Mouse (Mus musculus) forebrain, embryonic 14.5 days (tissue): ENCODE measurements around the gene P2ry14. TPM values are rescaled to one million over a fixed set of nuclear protein-coding genes. Genes with fewer than 3 reads are reported as not detected.
"Not testable (repeated sequence)": the region's sequence is repeated elsewhere in the genome, so short reads cannot be mapped to it uniquely, and the experiment has no call there.

Experiments
- ATAC-seq: fragments of 200-750 bp; cut with Nextera tagmentation; 2 replicates; pipeline ENCODE4 v1.8.0; 2017; ENCODE audit warnings: mild to moderate bottlenecking, moderate library complexity
- DNase-seq: peaks from one replicate; pipeline ENCODE4 v3.0.0-alpha.2; 2015; ENCODE audit warnings: low spot score
- H3K27ac ChIP-seq: fragments of 300-500 bp; sonication (generic); 2 replicates; pipeline ENCODE4 v1.5.1; 2014; ENCODE audit warnings: low read depth, mild to moderate bottlenecking, control low read depth, low read length, moderate library complexity
- H3K27me3 ChIP-seq: fragments of 300-500 bp; sonication (generic); replicated peaks from 2 replicates; pipeline ENCODE4 v1.6.1; 2014; ENCODE audit warnings: low read length, control low read depth, mixed read lengths; ENCODE audit not compliant: control insufficient read depth, insufficient read depth
- H3K36me3 ChIP-seq: fragments of 300-500 bp; sonication (generic); 2 replicates; pipeline ENCODE4 v1.6.1; 2014; ENCODE audit warnings: low read length, control low read depth; ENCODE audit not compliant: control insufficient read depth, insufficient read depth
- H3K4me1 ChIP-seq: fragments of 300-500 bp; sonication (generic); 2 replicates; pipeline ENCODE4 v1.6.1; 2014; ENCODE audit warnings: antibody characterized with exemption, low read length, control low read depth; ENCODE audit not compliant: control insufficient read depth, insufficient read depth
- H3K4me2 ChIP-seq: fragments of 300-500 bp; sonication (generic); 2 replicates; pipeline ENCODE4 v1.6.1; 2014; ENCODE audit warnings: mild to moderate bottlenecking, control low read depth, low read length
- H3K4me3 ChIP-seq: fragments of 300-500 bp; sonication (generic); 2 replicates; pipeline ENCODE4 v1.5.1; 2014; ENCODE audit warnings: low read depth, low read length, control low read depth
- H3K9ac ChIP-seq: fragments of 300-500 bp; sonication (generic); 2 replicates; pipeline ENCODE4 v1.6.1; 2014; ENCODE audit warnings: mild to moderate bottlenecking, low read length, control low read depth, moderate library complexity
- H3K9me3 ChIP-seq: fragments of 300-500 bp; sonication (generic); replicated peaks from 2 replicates; pipeline ENCODE4 v1.6.1; 2016; ENCODE audit warnings: low read length, control low read depth, mixed read lengths; ENCODE audit not compliant: control insufficient read depth
- WGBS: fragments of 180-500 bp; shearing (Covaris S2); extraction: QIAGEN DNeasy Blood & Tissue Kit; methylation state at CpG from one replicate; pipeline ENCODE4 v1.1.7; 2014; 5-methylcytosine and 5-hydroxymethylcytosine counted together
- polyA plus RNA-seq: library from polyadenylated mRNA; unstranded; fragments of >200 nt; fragmentation: Nextera tagmentation; extraction: Ambion mirVana; gene quantifications from 2 replicates; pipeline ENCODE4 v1.2.1, GENCODE M21; 2014

P2ry14 gene
- polyA plus RNA-seq, 1 experiment from 2014 or later, result 1.7 TPM

GRCm38 (mm10) chr3:59125022-59125421, 28.4 kb downstream of the P2ry14 start:
- no peak for DNase-seq
- no peaks in the 10 kb centered on the region for H3K27me3 ChIP-seq
- no peak overlapping the region for H3K4me2 ChIP-seq
- no peak overlapping the region for H3K4me3 ChIP-seq
- H3K9me3 ChIP-seq, result no peaks in the 10 kb centered on the region
- ATAC-seq, result no peak
- no peak overlapping the region for H3K9ac ChIP-seq
- H3K27ac ChIP-seq, result no peak overlapping the region
- H3K36me3 ChIP-seq, result no peaks in the 10 kb centered on the region
- H3K4me1 ChIP-seq, result no peaks in the 10 kb centered on the region
- WGBS, result 78% methylated on average over 5 of the region's 5 CpGs

- Histone ChIP-seq H3K36me3 (no peaks in the 10 kb centered on the region), H3K9ac (no peak overlapping the region), H3K27me3 (no peaks in the 10 kb centered on the region), H3K4me2 (no peak overlapping the region), H3K4me1 (no peaks in the 10 kb centered on the region), H3K4me3 (no peak overlapping the region), H3K27ac (no peak overlapping the region), H3K9me3 (no peaks in the 10 kb centered on the region)
- ATAC-seq (no peak), DNase-seq (no peak)
- WGBS, result 71% methylated on average over 7 of the region's 7 CpGs
Observed at GRCm38 (mm10) chr3:59121780-59122449, 31.5 kb downstream of the P2ry14 start.

GRCm38 (mm10) chr3:59121067-59121730, 32.2 kb downstream of the P2ry14 start:
- H3K27ac ChIP-seq, result no peak overlapping the region
- no peak for DNase-seq
- H3K4me1 ChIP-seq, result no peaks in the 10 kb centered on the region
- ATAC-seq, result peak; percentile 36; the same call in 1 of the 2 replicates
- H3K27me3 ChIP-seq, result no peaks in the 10 kb centered on the region
- WGBS, result 43% methylated on average over 7 of the region's 7 CpGs
- no peak overlapping the region for H3K9ac ChIP-seq
- H3K36me3 ChIP-seq, result no peaks in the 10 kb centered on the region
- H3K4me2 ChIP-seq, result no peak overlapping the region
- H3K4me3 ChIP-seq, result no peak overlapping the region
- no peaks in the 10 kb centered on the region for H3K9me3 ChIP-seq

GRCm38 (mm10) chr3:59113973-59114517, 39.4 kb downstream of the P2ry14 start:
- no peaks in the 10 kb centered on the region for H3K9me3 ChIP-seq
- no peaks in the 10 kb centered on the region for H3K36me3 ChIP-seq
- H3K27me3 ChIP-seq, result no peaks in the 10 kb centered on the region
- DNase-seq (no peak), ATAC-seq (no peak)
- no peaks in the 10 kb centered on the region for H3K4me1 ChIP-seq
- 92% methylated on average over 8 of the region's 8 CpGs for WGBS
- H3K9ac ChIP-seq, result no peak overlapping the region
- no peak overlapping the region for H3K27ac ChIP-seq
- H3K4me3 ChIP-seq, result no peak overlapping the region
- H3K4me2 ChIP-seq, result no peak overlapping the region

GRCm38 (mm10) chr3:59113291-59113690, 40.1 kb downstream of the P2ry14 start:
- H3K9ac ChIP-seq, H3K27ac ChIP-seq, H3K4me1 ChIP-seq, H3K4me3 ChIP-seq, ATAC-seq, DNase-seq, H3K27me3 ChIP-seq, H3K4me2 ChIP-seq, H3K9me3 ChIP-seq, H3K36me3 ChIP-seq: not testable (repeated sequence)
- WGBS, result 95% methylated on average over 4 of the region's 4 CpGs

GRCm38 (mm10) chr3:59111944-59112343, 41.5 kb downstream of the P2ry14 start:
- no peaks in the 10 kb centered on the region for H3K36me3 ChIP-seq
- H3K9me3 ChIP-seq, result no peaks in the 10 kb centered on the region
- no peak for DNase-seq
- WGBS, result 84% methylated on average over 3 of the region's 3 CpGs
- H3K4me2 ChIP-seq, result no peak overlapping the region
- H3K27me3 ChIP-seq, result no peaks in the 10 kb centered on the region
- no peak overlapping the region for H3K27ac ChIP-seq
- H3K9ac ChIP-seq, result no peak overlapping the region
- no peak overlapping the region for H3K4me3 ChIP-seq
- no peak for ATAC-seq
- no peaks in the 10 kb centered on the region for H3K4me1 ChIP-seq

GRCm38 (mm10) chr3:59109834-59110233, 43.6 kb downstream of the P2ry14 start:
- H3K9ac ChIP-seq, H3K9me3 ChIP-seq, H3K27me3 ChIP-seq, H3K4me2 ChIP-seq, ATAC-seq, H3K4me3 ChIP-seq, DNase-seq, H3K27ac ChIP-seq, H3K4me1 ChIP-seq, H3K36me3 ChIP-seq: not testable (repeated sequence)
- WGBS, result 94% methylated on average over 3 of the region's 3 CpGs

GRCm38 (mm10) chr3:59107439-59107838, 46.0 kb downstream of the P2ry14 start:
- Histone ChIP-seq H3K4me3 (no peak overlapping the region), H3K4me1 (no peaks in the 10 kb centered on the region), H3K27ac (no peak overlapping the region), H3K9me3 (no peaks in the 10 kb centered on the region), H3K4me2 (no peak overlapping the region), H3K27me3 (no peaks in the 10 kb centered on the region), H3K36me3 (no peaks in the 10 kb centered on the region), H3K9ac (no peak overlapping the region)
- DNase-seq (no peak), ATAC-seq (no peak)
- WGBS, result 98% methylated on average over 4 of the region's 4 CpGs

GRCm38 (mm10) chr3:59104462-59104861, 49.0 kb downstream of the P2ry14 start:
- no peaks in the 10 kb centered on the region for H3K27me3 ChIP-seq
- no peak overlapping the region for H3K4me2 ChIP-seq
- H3K27ac ChIP-seq, result no peak overlapping the region
- H3K4me3 ChIP-seq, result no peak overlapping the region
- ATAC-seq (no peak), DNase-seq (no peak)
- no peaks in the 10 kb centered on the region for H3K4me1 ChIP-seq
- no peaks in the 10 kb centered on the region for H3K9me3 ChIP-seq
- no peaks in the 10 kb centered on the region for H3K36me3 ChIP-seq
- 88% methylated on average over 4 of the region's 4 CpGs for WGBS
- no peak overlapping the region for H3K9ac ChIP-seq
